In genomic region chr17:33491371-33491770, GRCm38 (mm10) we compare ENCODE assay signal across 13 mouse cellular contexts. TPM values are rescaled to one million over a fixed set of nuclear protein-coding genes. Genes with fewer than 3 reads are reported as not detected.
"Had no signal": no experiment of that assay in that cellular context is flagged by ENCODE, and none has a peak within 500 bp of the region (broad histone marks: within the 10 kb centered on the region; RNA-seq: fewer than 3 reads in every experiment).

No protein-coding gene starts in this region.

- DNase-seq: retina, postnatal 1 day; right cerebral cortex, adult 18-20 months; right cerebral cortex, postnatal 14 days; right cerebral cortex, postnatal 25 days; right cerebral cortex, postnatal 4 days; spleen, adult 18-20 months; thymus, adult 18-20 months; thymus, adult 2 months; thymus, postnatal 14 days; thymus, postnatal 25 days; thymus, postnatal 36 days; thymus, postnatal 4 days had no signal

RNA-seq across cellular contexts. Expression of gene Actl9, which starts 58.7 kb away (rescaled TPM):
- total RNA-seq: neutrophil, adult 5-6 weeks had no signal
